ENCODE assay signal across 8 mouse cellular contexts in the genomic region with DNA sequence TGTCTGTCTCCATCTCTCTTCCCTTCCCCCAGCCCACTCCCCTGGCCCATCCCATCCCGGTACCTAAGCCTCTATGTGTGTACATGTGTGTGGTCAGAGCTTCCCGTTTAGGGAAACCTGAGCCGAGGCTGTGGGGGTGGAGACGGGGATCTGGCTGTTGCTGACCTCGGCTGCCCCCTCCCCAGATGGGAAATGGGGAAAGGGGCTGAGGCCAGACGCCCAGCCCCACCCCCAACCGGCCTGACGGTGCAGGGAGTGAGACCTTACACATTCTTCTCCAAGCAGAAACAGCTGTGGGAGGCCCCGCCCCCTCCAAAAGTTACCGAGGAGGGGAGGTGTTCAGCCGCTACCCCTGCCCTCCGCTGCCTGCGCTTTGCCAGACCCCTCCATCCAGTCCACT. TPM values are rescaled to one million over a fixed set of nuclear protein-coding genes. Genes with fewer than 3 reads are reported as not detected.
DNase-seq lines count a peak whose midpoint lies in the region; ATAC-seq and TF ChIP-seq lines count a peak whose summit lies in the region.

No protein-coding gene starts in this region.

- peak overlapping the region; percentile 51; the same call in 1 of the 2 replicates for H3K27ac ChIP-seq in left cerebral cortex, adult 2 months
- H3K27ac ChIP-seq in liver, embryonic 15.5 days (replicated peaks): no peak overlapping the region
- H3K27ac ChIP-seq in stomach, embryonic 15.5 days: peak overlapping the region; percentile 79

- ATAC-seq in liver, embryonic 15.5 days (ENCODE audit: insufficient read depth): no peak
- ATAC-seq in stomach, embryonic 15.5 days (ENCODE audit: insufficient read depth, low FRiP score, low read depth): no peak

- 16% methylated on average over 13 of the region's 13 CpGs for WGBS in liver, embryonic 15.5 days (ENCODE audit: insufficient replicate concordance)
- 4% methylated on average over 13 of the region's 13 CpGs for WGBS in stomach, embryonic 15.5 days

- H3K4me1 ChIP-seq in liver, embryonic 15.5 days (replicated peaks): peaks cover 36% of the 10 kb centered on the region
- H3K4me1 ChIP-seq in stomach, embryonic 15.5 days: peaks cover 26% of the 10 kb centered on the region

- 0 out of 2 replicates have a peak overlapping the region, but pooled peaks have one; percentile 93 for H3K4me2 ChIP-seq in liver, embryonic 15.5 days
- peak overlapping the region; percentile 88 for H3K4me2 ChIP-seq in stomach, embryonic 15.5 days

- H3K36me3 ChIP-seq in liver, embryonic 15.5 days (replicated peaks): no peaks in the 10 kb centered on the region
- 0 out of 2 replicates have a peak, but pooled peaks cover 2% of the 10 kb centered on the region for H3K36me3 ChIP-seq in stomach, embryonic 15.5 days

- intact Hi-C loops in left cerebral cortex, adult 2 months (cut with DNase I): no loop called here

- H3K4me3 ChIP-seq in left cerebral cortex, adult 2 months: peak overlapping the region; percentile 96
- no peak overlapping the region for H3K4me3 ChIP-seq in liver, embryonic 15.5 days (replicated peaks)
- peak overlapping the region; percentile 78 for H3K4me3 ChIP-seq in stomach, embryonic 15.5 days (replicated peaks)

- H3K9ac ChIP-seq in liver, embryonic 15.5 days: no peak overlapping the region
- H3K9ac ChIP-seq in stomach, embryonic 15.5 days: peak overlapping the region; percentile 74; the same call in 1 of the 2 replicates

- no peak for DNase-seq in left cerebral cortex, adult 2 months (ENCODE audit: extremely low spot score in 1 of 2, low spot score in 2 of 2)
- DNase-seq in left cerebral cortex, adult 9 months (ENCODE audit: low spot score in 2 of 2): no peak
- DNase-seq in embryo, embryonic 10.5 days (ENCODE audit: low spot score): peak; percentile 94
- DNase-seq in heart, postnatal 4 days: peak; percentile 60
- no peak for DNase-seq in layer of hippocampus, postnatal 14 days (ENCODE audit: low spot score in 2 of 2)
- no peak for DNase-seq in ovary, adult 18-20 months (ENCODE audit: low spot score)

- no peak for TF ChIP-seq CTCF in left cerebral cortex, adult 2 months (IDR thresholded peaks at IDR 0.05)

- H3K27me3 ChIP-seq in liver, embryonic 15.5 days: peaks cover 43% of the 10 kb centered on the region
- H3K27me3 ChIP-seq in stomach, embryonic 15.5 days (replicated peaks): no peaks in the 10 kb centered on the region

- no peaks in the 10 kb centered on the region for H3K9me3 ChIP-seq in liver, embryonic 15.5 days (replicated peaks)
- no peaks in the 10 kb centered on the region for H3K9me3 ChIP-seq in stomach, embryonic 15.5 days

RNA-seq across cellular contexts. Expression of gene Dact3, which starts 1.5 kb away (rescaled TPM):
- total RNA-seq in left cerebral cortex, adult 2 months (2021): 100 to 1,000 TPM; 188 to 196 TPM
- 10 to 100 TPM; 45.2 to 48.6 TPM for total RNA-seq in heart, postnatal 4 days (2021)
- polyA plus RNA-seq in liver, embryonic 15.5 days (2015; fragmentation: Nextera tagmentation; extraction: Ambion mirVana): 0.14 and 0.17 TPM in 2 replicates
- 3.9 and 4.6 TPM in 2 replicates for polyA plus RNA-seq in stomach, embryonic 15.5 days (2015; fragmentation: Nextera tagmentation; extraction: Ambion mirVana)
- 100 to 1,000 TPM; 115 to 120 TPM for total RNA-seq in layer of hippocampus, postnatal 14 days (2021)

RNA-seq across cellular contexts. Expression of gene Gng8, which starts 15.0 kb away (rescaled TPM):
- total RNA-seq in left cerebral cortex, adult 2 months (2021): 1 to 10 TPM; 1.8 to 2.7 TPM
- total RNA-seq in heart, postnatal 4 days (2021): 1 to 10 TPM; 1.4 to 1.8 TPM
- 0.13 TPM in 2 replicates for polyA plus RNA-seq in liver, embryonic 15.5 days (2015; fragmentation: Nextera tagmentation; extraction: Ambion mirVana)
- polyA plus RNA-seq in stomach, embryonic 15.5 days (2015; fragmentation: Nextera tagmentation; extraction: Ambion mirVana): 8.9 and 9.8 TPM in 2 replicates
- 1 to 10 TPM; 1.5 to 1.9 TPM for total RNA-seq in layer of hippocampus, postnatal 14 days (2021)

RNA-seq across cellular contexts. Expression of gene Ptgir, which starts 29.7 kb away (rescaled TPM):
- under 1 TPM; 0.11 to 0.21 TPM for total RNA-seq in left cerebral cortex, adult 2 months (2021)
- 1 to 10 TPM; 1.9 to 2.7 TPM for total RNA-seq in heart, postnatal 4 days (2021)
- polyA plus RNA-seq in liver, embryonic 15.5 days (2015; fragmentation: Nextera tagmentation; extraction: Ambion mirVana): 1.2 TPM in 2 replicates
- polyA plus RNA-seq in stomach, embryonic 15.5 days (2015; fragmentation: Nextera tagmentation; extraction: Ambion mirVana): 2.4 and 2.5 TPM in 2 replicates
- total RNA-seq in layer of hippocampus, postnatal 14 days (2021): under 1 TPM in 1 of 2 experiments, not detected in 1; 0.28 TPM

RNA-seq across cellular contexts. Expression of gene Prkd2, which starts 33.9 kb away (rescaled TPM):
- 10 to 100 TPM in 1 of 2 experiments, 1 to 10 TPM in 1; 6.3 to 12.0 TPM for total RNA-seq in left cerebral cortex, adult 2 months (2021)
- 10 to 100 TPM; 23.0 to 23.4 TPM for total RNA-seq in heart, postnatal 4 days (2021)
- polyA plus RNA-seq in liver, embryonic 15.5 days (2015; fragmentation: Nextera tagmentation; extraction: Ambion mirVana): 3.2 and 3.8 TPM in 2 replicates
- 11.6 and 12.2 TPM in 2 replicates for polyA plus RNA-seq in stomach, embryonic 15.5 days (2015; fragmentation: Nextera tagmentation; extraction: Ambion mirVana)
- 1 to 10 TPM; 6.8 to 9.1 TPM for total RNA-seq in layer of hippocampus, postnatal 14 days (2021)

RNA-seq across cellular contexts. Expression of gene Calm3, which starts 47.3 kb away (rescaled TPM):
- total RNA-seq in left cerebral cortex, adult 2 months (2021): 1,000 to 10,000 TPM; 1,732 to 1,834 TPM
- total RNA-seq in heart, postnatal 4 days (2021): 100 to 1,000 TPM; 309 to 310 TPM
- 79.0 and 83.9 TPM in 2 replicates for polyA plus RNA-seq in liver, embryonic 15.5 days (2015; fragmentation: Nextera tagmentation; extraction: Ambion mirVana)
- polyA plus RNA-seq in stomach, embryonic 15.5 days (2015; fragmentation: Nextera tagmentation; extraction: Ambion mirVana): 101 and 113 TPM in 2 replicates
- total RNA-seq in layer of hippocampus, postnatal 14 days (2021): 1,000 to 10,000 TPM; 2,318 to 2,416 TPM

Comparison
In these comparisons a context has a peak if more than half of its experiments do, and no peak if none do; other contexts are left out.
1. DNase-seq: peak in embryo, embryonic 10.5 days (single experiment) and heart, postnatal 4 days (single experiment); none in left cerebral cortex, adult 2 months (0 of 2), left cerebral cortex, adult 9 months (0 of 2), layer of hippocampus, postnatal 14 days (0 of 2) and ovary, adult 18-20 months (single experiment).